Mouse (Mus musculus) lung, postnatal 0 days (tissue): ENCODE results near the gene Dnajb11.

Experiments
- CTCF ChIP-seq: IDR thresholded peaks from 2 replicates; pipeline ENCODE4 v1.5.1; 2016; ENCODE audit warnings: antibody characterized with exemption, mild to moderate bottlenecking
- EP300 ChIP-seq: IDR thresholded peaks from 2 replicates; pipeline ENCODE4 v1.6.1; 2016; ENCODE audit warnings: antibody characterized with exemption, mild to moderate bottlenecking, control low read depth

DNA sequence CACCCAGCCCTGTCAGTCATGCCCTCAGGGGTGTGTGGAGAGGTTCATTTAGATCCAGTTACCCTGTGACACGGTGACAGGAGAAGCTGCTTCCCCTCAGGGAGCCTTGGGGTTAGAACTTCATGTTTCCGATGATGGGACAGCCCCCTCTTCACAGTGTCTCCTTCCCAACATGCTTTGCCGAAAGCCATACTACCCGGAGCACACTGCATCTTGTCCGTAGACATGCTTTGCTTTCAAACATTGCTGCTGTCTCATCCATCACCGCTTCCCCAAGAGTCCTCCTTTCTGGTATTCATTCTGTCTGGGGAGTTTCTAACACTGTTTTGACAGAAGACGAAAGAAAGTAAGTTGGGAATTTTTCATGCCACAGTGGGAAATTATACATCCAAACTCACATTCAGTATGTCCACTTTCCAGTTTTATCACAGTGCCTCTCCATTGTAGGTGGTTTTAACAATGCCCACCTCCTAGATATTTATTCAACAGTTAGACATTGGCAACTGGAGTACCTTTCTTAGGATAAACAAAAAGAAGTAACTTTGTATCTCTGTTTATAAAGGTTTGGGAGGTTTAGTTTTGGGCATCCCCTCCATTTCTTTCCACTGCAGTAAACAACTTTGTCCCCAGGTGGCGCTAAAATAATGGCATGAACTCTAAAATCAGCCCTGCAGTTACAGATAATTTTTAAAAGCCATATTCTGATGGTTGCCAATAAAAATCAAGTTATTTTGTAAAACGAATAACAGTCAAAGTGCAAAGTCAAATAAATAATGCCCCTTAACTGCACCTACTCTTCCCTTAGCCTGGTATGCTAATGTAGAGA lies 18.8 kb downstream of the Dnajb11 start:
- TF ChIP-seq CTCF (peak; percentile 79), EP300 (no peak)
